Mouse (Mus musculus): ENCODE results near the gene Abca1.

Abca1 gene

DNA sequence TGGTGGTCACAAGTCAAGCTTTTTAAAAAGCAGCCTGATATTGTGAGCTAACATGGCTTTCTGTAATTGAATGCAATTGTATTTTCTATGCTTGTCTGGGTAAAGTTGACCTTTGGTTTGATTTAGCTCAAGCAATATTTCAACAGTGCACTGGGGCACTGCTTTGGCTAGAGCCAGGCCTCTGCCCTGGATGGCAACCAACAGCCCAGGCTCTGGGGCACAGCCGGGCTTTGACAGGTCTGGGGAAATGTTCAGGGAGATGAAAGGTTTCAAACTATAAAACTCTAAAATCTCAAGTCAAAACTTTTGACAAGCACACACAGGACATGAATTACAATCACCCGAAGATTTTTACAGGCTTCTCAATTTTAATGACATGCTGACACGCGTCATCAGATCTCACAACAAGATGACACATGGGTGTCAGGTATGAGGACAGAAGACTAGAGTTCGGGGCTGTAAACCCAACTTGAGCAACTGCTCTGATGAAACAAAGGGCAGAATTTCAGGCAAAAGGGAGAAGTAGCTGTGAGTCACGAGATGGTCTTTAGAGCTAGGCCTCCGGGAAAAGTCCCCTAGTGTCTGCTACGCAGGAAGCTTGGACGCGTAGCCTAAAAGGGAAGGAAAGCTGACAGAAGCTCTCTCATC, 39.5 kb downstream of the Abca1 start:
- DNase-seq = no peak

- no peak for DNase-seq
These were observed 41.1 kb downstream of the Abca1 start for GRCm38 (mm10) chr4:53118643-53119042.

- no peak for DNase-seq
These were observed 42.1 kb downstream of the Abca1 start for GRCm38 (mm10) chr4:53117610-53118009.

DNA sequence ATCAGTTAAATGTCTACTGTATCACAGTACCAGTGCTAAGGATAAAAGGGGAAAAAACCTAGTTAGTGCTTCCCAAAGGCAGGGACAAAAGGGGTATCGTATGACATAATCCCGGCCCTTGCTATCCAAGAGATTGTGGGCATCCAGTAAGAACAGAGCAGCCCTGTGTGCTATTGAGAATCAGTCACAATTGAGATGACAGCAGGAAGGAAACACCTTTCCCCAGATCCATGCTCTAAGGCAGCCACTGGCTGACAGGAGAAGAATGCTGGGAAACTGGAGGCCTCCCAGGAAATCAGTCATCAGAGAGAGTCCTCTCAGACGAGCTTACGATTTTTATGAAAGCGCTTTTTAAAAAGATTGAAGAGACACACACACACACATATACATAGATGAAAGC, 42.6 kb downstream of the Abca1 start:
- DNase-seq = no peak

DNA sequence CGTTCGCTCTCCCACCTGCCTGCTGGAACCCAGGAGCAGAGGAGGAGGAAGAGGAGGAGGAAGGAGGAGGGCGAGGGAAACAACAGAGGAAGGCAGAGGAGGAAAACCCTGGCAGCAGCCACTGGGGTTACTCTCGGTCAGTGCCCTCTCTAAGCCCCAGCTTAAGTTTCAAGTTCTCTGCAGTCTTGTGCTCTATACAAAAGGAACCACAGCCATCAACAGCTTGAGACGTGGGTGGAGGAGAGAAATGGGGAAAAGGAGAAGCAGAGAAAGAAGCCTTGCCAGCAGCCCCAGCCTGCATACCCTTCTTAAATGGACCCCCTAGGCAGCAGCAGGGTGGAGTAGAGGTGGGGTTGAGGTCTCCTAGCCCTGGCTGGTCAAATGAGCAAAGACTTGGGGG, 43.8 kb downstream of the Abca1 start:
- no peak for DNase-seq

DNA sequence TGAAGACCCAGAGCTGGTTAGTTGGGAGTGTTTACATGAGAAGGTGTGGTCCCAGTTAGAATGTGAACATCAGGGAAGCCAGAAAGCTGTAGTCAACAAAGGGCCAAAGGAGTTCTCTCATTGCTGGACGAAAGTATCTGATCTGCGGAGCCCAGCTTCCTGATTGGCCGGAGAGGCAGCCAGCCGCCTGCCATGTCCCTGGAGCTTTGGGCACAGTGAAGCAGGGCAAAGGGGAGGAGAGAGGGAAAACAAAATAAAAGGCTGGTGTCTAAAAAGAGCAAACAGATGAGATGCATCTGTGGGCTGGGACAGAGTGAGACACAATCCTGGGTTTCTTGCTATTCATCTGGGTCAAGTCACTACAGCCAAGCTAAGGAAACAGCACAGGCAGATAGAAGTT, 44.3 kb downstream of the Abca1 start:
- DNase-seq = no peak

DNA sequence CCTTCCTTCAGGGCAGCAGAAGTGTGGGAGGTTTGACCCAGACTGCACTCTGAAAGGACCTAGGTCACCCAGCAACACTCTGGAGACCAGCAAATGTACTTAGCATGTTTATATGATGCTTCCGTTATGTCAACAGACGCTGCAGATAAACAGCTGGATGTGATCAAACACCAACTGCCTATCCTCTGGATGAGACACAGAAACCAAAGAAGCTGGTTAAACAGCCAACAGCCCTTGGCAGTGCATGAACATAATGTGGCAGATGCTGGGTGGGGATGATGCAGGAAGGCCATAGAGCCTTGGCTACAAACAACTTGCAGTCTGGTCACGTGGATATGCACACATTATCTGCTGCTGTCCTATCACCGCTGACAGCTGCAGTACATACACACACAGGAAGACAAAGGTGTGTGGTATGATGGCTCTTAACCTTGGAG, 47.8 kb downstream of the Abca1 start:
- DNase-seq = no peak

DNA sequence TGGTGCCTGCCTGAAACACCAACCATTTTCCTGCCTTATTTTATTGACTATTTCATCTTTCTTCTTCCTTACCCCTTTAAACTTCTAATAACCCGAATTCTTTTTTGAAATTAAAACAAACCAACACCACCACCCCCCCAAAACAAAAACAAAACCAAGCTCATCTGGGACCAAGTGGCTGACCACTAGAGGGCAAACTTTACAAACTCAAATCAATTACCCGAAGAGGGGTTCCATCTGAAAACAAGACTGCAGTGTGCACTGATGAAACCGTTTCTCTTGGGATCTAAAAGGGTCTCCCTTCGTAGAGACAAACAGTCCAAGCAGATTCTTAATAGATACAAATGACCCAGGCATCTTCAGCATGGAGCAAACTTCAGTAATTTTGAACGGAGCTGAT, 49.3 kb downstream of the Abca1 start:
- DNase-seq = peak; percentile 9

- no peak for DNase-seq
These were observed 50.2 kb downstream of the Abca1 start for GRCm38 (mm10) chr4:53109381-53109928.

GRCm38 (mm10) chr4:53108194-53108593, 51.5 kb downstream of the Abca1 start:
- no peak for DNase-seq

GRCm38 (mm10) chr4:53106732-53107131, 53.0 kb downstream of the Abca1 start:
- no peak for DNase-seq

GRCm38 (mm10) chr4:53106071-53106470, 53.6 kb downstream of the Abca1 start:
- no peak for DNase-seq

GRCm38 (mm10) chr4:53104634-53105033, 55.1 kb downstream of the Abca1 start:
- DNase-seq = no peak

- DNase-seq = no peak
These were observed 57.2 kb downstream of the Abca1 start for GRCm38 (mm10) chr4:53102529-53102928.

GRCm38 (mm10) chr4:53101306-53101705, 58.4 kb downstream of the Abca1 start:
- no peak for DNase-seq

DNA sequence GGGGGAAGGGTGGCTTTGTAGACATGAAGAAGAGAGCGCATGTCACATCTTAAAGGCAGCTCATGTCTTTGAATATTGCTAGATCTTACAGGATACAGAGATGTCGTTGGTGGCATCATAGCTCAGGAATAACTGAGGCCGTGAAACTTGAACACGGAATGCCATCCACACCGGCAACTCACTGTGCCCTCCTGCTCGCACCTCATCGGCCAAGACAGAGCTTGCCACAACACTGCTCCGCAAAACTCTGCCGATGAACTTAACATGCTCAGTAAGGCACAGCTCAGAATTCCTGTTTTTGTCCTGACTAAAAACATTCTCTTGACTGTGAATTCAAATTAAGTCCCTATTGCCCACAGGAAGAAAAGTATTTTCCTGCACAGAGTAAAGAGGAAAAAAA, 59.2 kb downstream of the Abca1 start:
- no peak for DNase-seq

DNA sequence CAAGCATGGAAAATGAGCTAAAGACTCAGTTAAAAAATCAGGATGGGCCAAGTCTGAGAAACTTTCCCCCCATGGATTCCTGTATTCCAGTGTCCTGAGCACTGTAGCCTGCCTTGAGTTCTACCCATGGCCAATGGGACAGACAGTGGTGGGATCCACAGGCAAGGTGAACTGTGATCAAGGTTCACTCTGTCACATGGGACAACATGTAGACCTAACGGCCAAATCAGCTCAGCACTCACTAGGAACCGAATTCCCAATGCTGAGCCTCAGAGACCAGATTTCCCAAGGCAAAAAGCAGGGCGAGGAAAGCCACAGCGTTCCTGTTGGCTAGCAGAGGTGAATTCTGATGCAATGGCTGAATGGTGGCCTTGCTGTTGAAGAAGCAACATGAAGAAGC, 64.8 kb downstream of the Abca1 start:
- DNase-seq = no peak

GRCm38 (mm10) chr4:53094331-53094730, 65.4 kb downstream of the Abca1 start:
- DNase-seq = no peak

- DNase-seq = no peak
These were observed 66.1 kb downstream of the Abca1 start for GRCm38 (mm10) chr4:53093615-53094014.

- DNase-seq = no peak
These were observed 70.1 kb downstream of the Abca1 start for GRCm38 (mm10) chr4:53089641-53090040.

- DNase-seq = no peak
These were observed 70.7 kb downstream of the Abca1 start for GRCm38 (mm10) chr4:53088999-53089398.

DNA sequence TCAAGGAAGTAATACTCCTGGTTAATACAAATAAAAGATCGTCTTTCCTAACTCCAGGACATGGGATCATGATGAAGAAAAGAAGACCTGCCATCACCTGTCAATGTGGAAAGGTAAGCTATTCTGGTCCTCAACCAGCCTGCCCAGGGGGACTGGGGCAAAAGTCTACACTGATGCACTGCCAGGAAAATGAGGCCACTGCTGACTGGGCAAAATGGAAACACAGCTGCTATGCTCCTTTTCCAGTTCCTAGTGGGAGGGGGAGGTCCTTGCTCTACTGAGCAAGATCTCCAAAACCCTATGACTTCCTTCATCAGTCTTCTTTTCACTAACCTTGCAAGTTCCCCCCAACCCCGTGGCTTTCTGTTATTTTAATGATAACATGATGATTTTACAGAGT, 73.1 kb downstream of the Abca1 start:
- DNase-seq = no peak

DNA sequence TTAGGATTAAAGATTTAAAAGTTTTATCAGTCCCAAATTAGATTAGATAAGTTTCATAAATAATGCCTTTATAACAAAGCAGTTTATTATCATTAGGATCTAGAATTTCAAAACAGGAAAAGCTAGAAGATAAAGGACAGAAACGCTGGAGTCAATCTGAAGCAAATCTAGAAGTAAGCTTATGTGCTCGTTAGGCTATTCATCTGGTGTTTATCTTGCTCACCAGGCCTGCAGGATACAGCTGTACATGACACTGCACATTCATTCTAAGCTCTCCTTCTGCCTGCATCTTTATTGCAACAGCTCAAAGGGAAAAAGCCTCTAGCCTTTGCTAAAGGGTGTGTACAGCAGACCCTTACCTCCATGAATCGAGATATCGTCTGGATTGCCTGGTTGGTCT, 74.1 kb downstream of the Abca1 start:
- DNase-seq = no peak

- no peak for DNase-seq
These were observed 76.6 kb downstream of the Abca1 start for GRCm38 (mm10) chr4:53083071-53083470.

GRCm38 (mm10) chr4:53082451-53082850, 77.2 kb downstream of the Abca1 start:
- no peak for DNase-seq
